Mouse (Mus musculus): Measurements from ENCODE around the gene Slc25a34.

DNA sequence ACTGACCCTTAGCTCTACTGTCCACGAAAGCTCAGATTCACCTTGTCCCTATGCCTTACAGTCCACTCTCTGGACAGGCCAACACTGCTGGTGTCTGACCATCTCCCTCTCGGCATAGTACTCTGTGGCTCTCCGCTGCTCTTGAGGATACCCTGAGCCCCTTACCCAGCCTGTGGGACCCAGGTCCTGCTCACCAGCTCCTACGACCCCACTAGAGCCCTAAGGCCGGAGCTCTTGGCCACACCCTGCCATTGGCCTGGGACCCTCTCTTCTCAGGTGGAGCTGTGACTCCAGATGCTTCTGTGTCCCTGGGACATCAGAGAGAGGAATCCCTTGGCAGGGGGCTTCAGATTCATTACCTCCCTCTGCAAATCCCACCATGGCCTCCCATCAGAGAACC is 18.2 kb downstream of the Slc25a34 start:
- no peak for TF ChIP-seq CTCF (IDR thresholded peaks at IDR 0.05; ENCODE audit: extremely low read depth, insufficient read length, insufficient replicate concordance, low read depth, low read length)
- no peak for TF ChIP-seq POLR2A (IDR thresholded peaks at IDR 0.05; ENCODE audit: low read depth, low read length)

Data from small intestine, adult 2 months (tissue).